Mouse (Mus musculus): ENCODE results near the gene Nr5a2.

Gene Nr5a2

GRCm38 (mm10) chr1:136948511-136949275 lies 11.6 kb downstream of the Nr5a2 start:
- DNase-seq: peak; percentile 21

- peak; percentile 4 for DNase-seq
Observed at GRCm38 (mm10) chr1:136948127-136948422, 12.2 kb downstream of the Nr5a2 start.

GRCm38 (mm10) chr1:136947394-136948126 lies 12.7 kb downstream of the Nr5a2 start:
- DNase-seq: peak; percentile 4

- DNase-seq: peak; percentile 9
Observed at GRCm38 (mm10) chr1:136946806-136947393, 13.3 kb downstream of the Nr5a2 start.

- no peak for DNase-seq
Observed at GRCm38 (mm10) chr1:136946404-136946803, 13.8 kb downstream of the Nr5a2 start.

- DNase-seq: no peak
Observed at GRCm38 (mm10) chr1:136945876-136946275, 14.4 kb downstream of the Nr5a2 start.

- no peak for DNase-seq
Observed at GRCm38 (mm10) chr1:136945426-136945825, 14.8 kb downstream of the Nr5a2 start.

GRCm38 (mm10) chr1:136940603-136941002 lies 19.6 kb downstream of the Nr5a2 start:
- no peak for DNase-seq

- no peak for DNase-seq
Observed at GRCm38 (mm10) chr1:136939220-136939619, 21.0 kb downstream of the Nr5a2 start.

- no peak for DNase-seq
Observed at GRCm38 (mm10) chr1:136935960-136936324, 24.3 kb downstream of the Nr5a2 start.

- DNase-seq: no peak
Observed at GRCm38 (mm10) chr1:136935316-136935959, 24.8 kb downstream of the Nr5a2 start.

GRCm38 (mm10) chr1:136934051-136934450 lies 26.2 kb downstream of the Nr5a2 start:
- DNase-seq: no peak

- no peak for DNase-seq
Observed at GRCm38 (mm10) chr1:136931026-136931425, 29.2 kb downstream of the Nr5a2 start.

- DNase-seq: no peak
Observed at GRCm38 (mm10) chr1:136929743-136930142, 30.5 kb downstream of the Nr5a2 start.

GRCm38 (mm10) chr1:136927428-136927827 lies 32.8 kb downstream of the Nr5a2 start:
- DNase-seq: no peak

GRCm38 (mm10) chr1:136926026-136926425 lies 34.2 kb downstream of the Nr5a2 start:
- no peak for DNase-seq

- DNase-seq: no peak
Observed at GRCm38 (mm10) chr1:136920089-136920488, 40.2 kb downstream of the Nr5a2 start.

- no peak for DNase-seq
Observed at GRCm38 (mm10) chr1:136918791-136919190, 41.5 kb downstream of the Nr5a2 start.

- DNase-seq: peak; percentile 9
Observed at GRCm38 (mm10) chr1:136915438-136915837, 44.8 kb downstream of the Nr5a2 start.

GRCm38 (mm10) chr1:136911996-136912395 lies 48.3 kb downstream of the Nr5a2 start:
- no peak for DNase-seq

GRCm38 (mm10) chr1:136911594-136911860 lies 48.7 kb downstream of the Nr5a2 start:
- DNase-seq: no peak

- no peak for DNase-seq
Observed at GRCm38 (mm10) chr1:136910741-136911593, 49.3 kb downstream of the Nr5a2 start.

GRCm38 (mm10) chr1:136910144-136910543 lies 50.1 kb downstream of the Nr5a2 start:
- DNase-seq: no peak

All from right cerebral cortex, postnatal 25 days (tissue).